Mouse (Mus musculus) lung, embryonic 16.5 days (tissue): Measurements from ENCODE around the gene Yju2. TPM values are rescaled to one million over a fixed set of nuclear protein-coding genes. Genes with fewer than 3 reads are reported as not detected.

ENCODE experiments used
- ATAC-seq: fragments of 200-750 bp; cut with Nextera tagmentation; 2 replicates; pipeline ENCODE4 v1.8.0; 2017; ENCODE audit warnings: low read depth, mild to moderate bottlenecking, moderate library complexity
- H3K27ac ChIP-seq: fragments of 300-500 bp; sonication (generic); 2 replicates; pipeline ENCODE4 v1.5.1; 2014; ENCODE audit warnings: mild to moderate bottlenecking, control low read depth, low read length
- H3K27me3 ChIP-seq: fragments of 300-500 bp; sonication (generic); 2 replicates; pipeline ENCODE4 v1.6.1; 2014; ENCODE audit warnings: low read depth, low read length, mixed read lengths; ENCODE audit not compliant: control insufficient read depth, insufficient read depth
- H3K36me3 ChIP-seq: fragments of 300-500 bp; sonication (generic); 2 replicates; pipeline ENCODE4 v1.6.1; 2014; ENCODE audit warnings: low read length; ENCODE audit not compliant: control insufficient read depth, insufficient read depth
- H3K4me1 ChIP-seq: fragments of 300-500 bp; sonication (generic); replicated peaks from 2 replicates; pipeline ENCODE4 v1.6.1; 2014; ENCODE audit warnings: low read length, mixed read lengths; ENCODE audit not compliant: control insufficient read depth, insufficient read depth
- H3K4me2 ChIP-seq: fragments of 300-500 bp; sonication (generic); 2 replicates; pipeline ENCODE4 v1.6.1; 2014; ENCODE audit warnings: low read depth, low read length, control low read depth
- H3K4me3 ChIP-seq: fragments of 300-500 bp; sonication (generic); 2 replicates; pipeline ENCODE4 v1.5.1; 2014; ENCODE audit warnings: mild to moderate bottlenecking, low read length, control low read depth
- H3K9ac ChIP-seq: fragments of 300-500 bp; sonication (generic); 2 replicates; pipeline ENCODE4 v1.6.1; 2014; ENCODE audit warnings: low read length, control low read depth
- H3K9me3 ChIP-seq: fragments of 300-500 bp; sonication (generic); 2 replicates; pipeline ENCODE4 v1.6.1; 2016; ENCODE audit warnings: low read length; ENCODE audit not compliant: control insufficient read depth
- WGBS: fragments of 180-500 bp; shearing (Covaris S2); extraction: QIAGEN DNeasy Blood & Tissue Kit; methylation state at CpG from one replicate; pipeline ENCODE4 v1.1.7; 2014; 5-methylcytosine and 5-hydroxymethylcytosine counted together
- polyA plus RNA-seq: library from polyadenylated mRNA; unstranded; fragments of >200 nt; fragmentation: Nextera tagmentation; extraction: Ambion mirVana; gene quantifications from 2 replicates; pipeline ENCODE4 v1.2.1, GENCODE M21; 2015

Yju2 gene
- polyA plus RNA-seq, 1 experiment from 2014 or later, result 27.3 TPM

- peaks cover 6% of the 10 kb centered on the region; the same call in 1 of the 2 replicates for H3K27me3 ChIP-seq
- 76% methylated on average over 15 of the region's 15 CpGs for WGBS
- ATAC-seq, result no peak
- H3K9ac ChIP-seq, result no peak overlapping the region
- H3K27ac ChIP-seq, result no peak overlapping the region
- H3K9me3 ChIP-seq, result no peaks in the 10 kb centered on the region
- H3K36me3 ChIP-seq, result no peaks in the 10 kb centered on the region
- H3K4me3 ChIP-seq, result no peak overlapping the region
- no peaks in the 10 kb centered on the region for H3K4me1 ChIP-seq
- no peak overlapping the region for H3K4me2 ChIP-seq
Measured at GRCm38 (mm10) chr17:55996007-55996406, 37.1 kb downstream of the Yju2 start.

GRCm38 (mm10) chr17:55999794-56000499 is 41.0 kb downstream of the Yju2 start:
- Histone ChIP-seq H3K9me3 (no peaks in the 10 kb centered on the region), H3K4me3 (no peak overlapping the region), H3K9ac (no peak overlapping the region), H3K4me2 (peak overlapping the region; percentile 1; the same call in 1 of the 2 replicates), H3K4me1 (no peaks in the 10 kb centered on the region), H3K27ac (no peak overlapping the region), H3K27me3 (peaks cover 6% of the 10 kb centered on the region; the same call in 1 of the 2 replicates), H3K36me3 (no peaks in the 10 kb centered on the region)
- ATAC-seq, result peak; percentile 29; the same call in 1 of the 2 replicates
- WGBS, result 12% methylated on average over 30 of the region's 30 CpGs

- Histone ChIP-seq H3K36me3 (no peaks in the 10 kb centered on the region), H3K27me3 (peaks cover 6% of the 10 kb centered on the region; the same call in 1 of the 2 replicates), H3K4me1 (peaks cover 6% of the 10 kb centered on the region), H3K4me3 (no peak overlapping the region), H3K27ac (no peak overlapping the region), H3K9me3 (no peaks in the 10 kb centered on the region), H3K9ac (no peak overlapping the region), H3K4me2 (no peak overlapping the region)
- no peak for ATAC-seq
- 71% methylated on average over 3 of the region's 3 CpGs for WGBS
Measured at GRCm38 (mm10) chr17:56003000-56003399, 44.1 kb downstream of the Yju2 start.

GRCm38 (mm10) chr17:56005415-56006061 is 46.6 kb downstream of the Yju2 start, which contains the start of the genes Stap2 and Mpnd:
Gene Stap2 (minus strand): TSS chr17:56005584.
Gene Mpnd (plus strand): TSS chr17:56005711.
- Histone ChIP-seq H3K4me1 (peaks cover 15% of the 10 kb centered on the region), H3K27ac (peak within 1 kb of the TSS; percentile 45), H3K4me2 (peak within 1 kb of the TSS; percentile 49), H3K9me3 (no peaks in the 10 kb centered on the region), H3K4me3 (peak within 1 kb of the TSS; percentile 41), H3K9ac (peak within 1 kb of the TSS; percentile 62), H3K36me3 (no peaks in the 10 kb centered on the region), H3K27me3 (peaks cover 4% of the 10 kb centered on the region; the same call in 1 of the 2 replicates)
- 21% methylated on average over 13 of the region's 13 CpGs for WGBS
- no peak for ATAC-seq

- Histone ChIP-seq H3K9me3 (no peaks in the 10 kb centered on the region), H3K27ac (peak overlapping the region; percentile 79; the same call in 1 of the 2 replicates), H3K4me1 (peaks cover 16% of the 10 kb centered on the region), H3K27me3 (no peaks in the 10 kb centered on the region), H3K36me3 (peaks cover 7% of the 10 kb centered on the region; the same call in 1 of the 2 replicates), H3K4me2 (peak overlapping the region; percentile 99; the same call in 1 of the 2 replicates), H3K9ac (no peak overlapping the region; the same call in 1 of the 2 replicates), H3K4me3 (no peak overlapping the region)
- WGBS, result 45% methylated on average over 10 of the region's 10 CpGs
- ATAC-seq, result no peak
Measured at GRCm38 (mm10) chr17:56006956-56007355, 48.1 kb downstream of the Yju2 start.

GRCm38 (mm10) chr17:56007444-56008355 is 48.8 kb downstream of the Yju2 start:
- Histone ChIP-seq H3K4me1 (peaks cover 16% of the 10 kb centered on the region), H3K27me3 (no peaks in the 10 kb centered on the region), H3K4me3 (peak overlapping the region; percentile 84), H3K9ac (peak overlapping the region; percentile 55), H3K27ac (peak overlapping the region; percentile 79), H3K4me2 (peak overlapping the region; percentile 99), H3K36me3 (peaks cover 10% of the 10 kb centered on the region; the same call in 1 of the 2 replicates), H3K9me3 (no peaks in the 10 kb centered on the region)
- WGBS, result 18% methylated on average over 13 of the region's 14 CpGs
- ATAC-seq, result no peak; the same call in 1 of the 2 replicates

- Histone ChIP-seq H3K27me3 (no peaks in the 10 kb centered on the region), H3K36me3 (peaks cover 16% of the 10 kb centered on the region), H3K9me3 (peaks cover 1% of the 10 kb centered on the region; the same call in 1 of the 2 replicates), H3K4me1 (peaks cover 16% of the 10 kb centered on the region), H3K4me2 (peak overlapping the region; percentile 99), H3K4me3 (peak overlapping the region; percentile 84), H3K9ac (peak overlapping the region; percentile 82), H3K27ac (peak overlapping the region; percentile 92)
- peak; percentile 94 for ATAC-seq
- WGBS, result under 1% methylated on average over 21 of the region's 21 CpGs
Measured at GRCm38 (mm10) chr17:56008356-56009087, 49.6 kb downstream of the Yju2 start.
